Mouse (Mus musculus): ENCODE data around the gene 3110082I17Rik.

The 3110082I17Rik gene

GRCm38 (mm10) chr5:139411665-139412314 is 48.5 kb downstream of the 3110082I17Rik start:
- TF ChIP-seq NANOG (IDR thresholded peaks at IDR 0.05; ENCODE audit: borderline replicate concordance, low read length) (no peak), POU5F1 (IDR thresholded peaks at IDR 0.05; ENCODE audit: borderline replicate concordance, low read length) (no peak), CTCF (conservative IDR thresholded peaks at IDR 0.05; ENCODE audit: low read length) (no peak)
- Histone ChIP-seq H3K27me3 (ENCODE audit: insufficient read depth, low read length) (no peaks in the 10 kb centered on the region), H3K36me3 (ENCODE audit: insufficient read depth, low read length) (peaks cover 61% of the 10 kb centered on the region), H3K9me3 (ENCODE audit: low read length) (no peaks in the 10 kb centered on the region), H3K4me1 (replicated peaks; ENCODE audit: low read depth, low read length) (peaks cover 56% of the 10 kb centered on the region), H3K4me3 (replicated peaks; ENCODE audit: low read length) (no peak overlapping the region)

- H3K9me3 ChIP-seq (ENCODE audit: low read length): no peaks in the 10 kb centered on the region
- no peak for TF ChIP-seq CTCF (conservative IDR thresholded peaks at IDR 0.05; ENCODE audit: low read length)
- no peak for TF ChIP-seq NANOG (IDR thresholded peaks at IDR 0.05; ENCODE audit: borderline replicate concordance, low read length)
- no peak for TF ChIP-seq POU5F1 (IDR thresholded peaks at IDR 0.05; ENCODE audit: borderline replicate concordance, low read length)
- peaks cover 56% of the 10 kb centered on the region for H3K4me1 ChIP-seq (replicated peaks; ENCODE audit: low read depth, low read length)
- H3K36me3 ChIP-seq (ENCODE audit: insufficient read depth, low read length): peaks cover 58% of the 10 kb centered on the region
- H3K4me3 ChIP-seq (replicated peaks; ENCODE audit: low read length): no peak overlapping the region
- H3K27me3 ChIP-seq (ENCODE audit: insufficient read depth, low read length): no peaks in the 10 kb centered on the region
These were observed 49.2 kb downstream of the 3110082I17Rik start for GRCm38 (mm10) chr5:139411117-139411516.

GRCm38 (mm10) chr5:139410056-139410455 is 50.3 kb downstream of the 3110082I17Rik start:
- no peak for TF ChIP-seq CTCF (conservative IDR thresholded peaks at IDR 0.05; ENCODE audit: low read length)
- no peak for TF ChIP-seq NANOG (IDR thresholded peaks at IDR 0.05; ENCODE audit: borderline replicate concordance, low read length)
- TF ChIP-seq POU5F1 (IDR thresholded peaks at IDR 0.05; ENCODE audit: borderline replicate concordance, low read length): no peak
- Histone ChIP-seq H3K36me3 (ENCODE audit: insufficient read depth, low read length) (peaks cover 59% of the 10 kb centered on the region), H3K4me3 (replicated peaks; ENCODE audit: low read length) (no peak overlapping the region), H3K9me3 (ENCODE audit: low read length) (no peaks in the 10 kb centered on the region), H3K4me1 (replicated peaks; ENCODE audit: low read depth, low read length) (peaks cover 60% of the 10 kb centered on the region), H3K27me3 (ENCODE audit: insufficient read depth, low read length) (no peaks in the 10 kb centered on the region)

GRCm38 (mm10) chr5:139409412-139409811 is 50.9 kb downstream of the 3110082I17Rik start:
- no peaks in the 10 kb centered on the region for H3K27me3 ChIP-seq (ENCODE audit: insufficient read depth, low read length)
- no peak for TF ChIP-seq CTCF (conservative IDR thresholded peaks at IDR 0.05; ENCODE audit: low read length)
- no peak for TF ChIP-seq POU5F1 (IDR thresholded peaks at IDR 0.05; ENCODE audit: borderline replicate concordance, low read length)
- TF ChIP-seq NANOG (IDR thresholded peaks at IDR 0.05; ENCODE audit: borderline replicate concordance, low read length): no peak
- H3K9me3 ChIP-seq (ENCODE audit: low read length): no peaks in the 10 kb centered on the region
- no peak overlapping the region for H3K4me3 ChIP-seq (replicated peaks; ENCODE audit: low read length)
- H3K36me3 ChIP-seq (ENCODE audit: insufficient read depth, low read length): peaks cover 58% of the 10 kb centered on the region
- peaks cover 55% of the 10 kb centered on the region for H3K4me1 ChIP-seq (replicated peaks; ENCODE audit: low read depth, low read length)

GRCm38 (mm10) chr5:139408511-139408910 is 51.8 kb downstream of the 3110082I17Rik start:
- peaks cover 54% of the 10 kb centered on the region for H3K36me3 ChIP-seq (ENCODE audit: insufficient read depth, low read length)
- no peaks in the 10 kb centered on the region for H3K27me3 ChIP-seq (ENCODE audit: insufficient read depth, low read length)
- H3K9me3 ChIP-seq (ENCODE audit: low read length): no peaks in the 10 kb centered on the region
- peaks cover 47% of the 10 kb centered on the region for H3K4me1 ChIP-seq (replicated peaks; ENCODE audit: low read depth, low read length)
- no peak overlapping the region for H3K4me3 ChIP-seq (replicated peaks; ENCODE audit: low read length)
- TF ChIP-seq NANOG (IDR thresholded peaks at IDR 0.05; ENCODE audit: borderline replicate concordance, low read length): no peak
- no peak for TF ChIP-seq CTCF (conservative IDR thresholded peaks at IDR 0.05; ENCODE audit: low read length)
- no peak for TF ChIP-seq POU5F1 (IDR thresholded peaks at IDR 0.05; ENCODE audit: borderline replicate concordance, low read length)

- Histone ChIP-seq H3K36me3 (ENCODE audit: insufficient read depth, low read length) (peaks cover 64% of the 10 kb centered on the region), H3K4me1 (replicated peaks; ENCODE audit: low read depth, low read length) (peaks cover 47% of the 10 kb centered on the region), H3K4me3 (replicated peaks; ENCODE audit: low read length) (no peak overlapping the region), H3K9me3 (ENCODE audit: low read length) (no peaks in the 10 kb centered on the region), H3K27me3 (ENCODE audit: insufficient read depth, low read length) (no peaks in the 10 kb centered on the region)
- no peak for TF ChIP-seq POU5F1 (IDR thresholded peaks at IDR 0.05; ENCODE audit: borderline replicate concordance, low read length)
- no peak for TF ChIP-seq CTCF (conservative IDR thresholded peaks at IDR 0.05; ENCODE audit: low read length)
- no peak for TF ChIP-seq NANOG (IDR thresholded peaks at IDR 0.05; ENCODE audit: borderline replicate concordance, low read length)
These were observed 53.0 kb downstream of the 3110082I17Rik start for GRCm38 (mm10) chr5:139407121-139407885.

GRCm38 (mm10) chr5:139405953-139406352 is 54.4 kb downstream of the 3110082I17Rik start:
- TF ChIP-seq NANOG (IDR thresholded peaks at IDR 0.05; ENCODE audit: borderline replicate concordance, low read length) (no peak), CTCF (conservative IDR thresholded peaks at IDR 0.05; ENCODE audit: low read length) (no peak), POU5F1 (IDR thresholded peaks at IDR 0.05; ENCODE audit: borderline replicate concordance, low read length) (no peak)
- H3K27me3 ChIP-seq (ENCODE audit: insufficient read depth, low read length): no peaks in the 10 kb centered on the region
- H3K9me3 ChIP-seq (ENCODE audit: low read length): no peaks in the 10 kb centered on the region
- peaks cover 34% of the 10 kb centered on the region for H3K4me1 ChIP-seq (replicated peaks; ENCODE audit: low read depth, low read length)
- no peak overlapping the region for H3K4me3 ChIP-seq (replicated peaks; ENCODE audit: low read length)
- peaks cover 67% of the 10 kb centered on the region for H3K36me3 ChIP-seq (ENCODE audit: insufficient read depth, low read length)

GRCm38 (mm10) chr5:139405478-139405877 is 54.8 kb downstream of the 3110082I17Rik start:
- peaks cover 67% of the 10 kb centered on the region for H3K36me3 ChIP-seq (ENCODE audit: insufficient read depth, low read length)
- H3K4me3 ChIP-seq (replicated peaks; ENCODE audit: low read length): no peak overlapping the region
- H3K9me3 ChIP-seq (ENCODE audit: low read length): no peaks in the 10 kb centered on the region
- no peaks in the 10 kb centered on the region for H3K27me3 ChIP-seq (ENCODE audit: insufficient read depth, low read length)
- peaks cover 32% of the 10 kb centered on the region for H3K4me1 ChIP-seq (replicated peaks; ENCODE audit: low read depth, low read length)
- no peak for TF ChIP-seq NANOG (IDR thresholded peaks at IDR 0.05; ENCODE audit: borderline replicate concordance, low read length)
- no peak for TF ChIP-seq POU5F1 (IDR thresholded peaks at IDR 0.05; ENCODE audit: borderline replicate concordance, low read length)
- no peak for TF ChIP-seq CTCF (conservative IDR thresholded peaks at IDR 0.05; ENCODE audit: low read length)
